Comparison of ENCODE assay signal across 13 mouse cellular contexts in the genomic region with DNA sequence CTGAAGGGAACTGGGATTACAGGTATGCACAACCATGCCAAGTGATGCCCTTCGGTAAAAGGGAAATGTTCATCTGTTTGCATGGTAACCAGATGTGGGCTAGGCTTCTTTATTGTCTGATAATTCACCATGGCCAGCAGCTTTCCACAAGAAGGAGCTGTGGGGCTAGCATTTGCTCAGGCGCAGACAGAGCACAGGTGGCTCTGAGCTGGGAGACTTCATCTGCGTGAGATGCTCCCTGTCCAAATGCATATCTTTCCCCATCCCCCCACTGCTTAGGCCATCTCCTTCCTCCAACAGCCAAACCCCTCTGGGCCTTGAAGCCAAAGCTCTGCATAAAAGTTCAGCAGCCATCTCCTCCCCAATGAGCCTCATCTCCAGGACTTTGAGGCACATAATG. TPM values are rescaled to one million over a fixed set of nuclear protein-coding genes. Genes with fewer than 3 reads are reported as not detected.
DNase-seq lines count a peak whose midpoint lies in the region; ATAC-seq and TF ChIP-seq lines count a peak whose summit lies in the region.
"Had no signal": no experiment of that assay in that cellular context is flagged by ENCODE, and none has a peak within 500 bp of the region (broad histone marks: within the 10 kb centered on the region; RNA-seq: fewer than 3 reads in every experiment).

No protein-coding gene starts in this region.

- H3K27me3 ChIP-seq in lung, embryonic 15.5 days = no peaks in the 10 kb centered on the region
- H3K27me3 ChIP-seq in hindbrain, postnatal 0 days (ENCODE audit: insufficient read depth, low read length) = no peaks in the 10 kb centered on the region
- H3K27me3 ChIP-seq in neural tube, embryonic 15.5 days (replicated peaks) = no peaks in the 10 kb centered on the region
- H3K27me3 ChIP-seq: Patski had no signal

- H3K4me2 ChIP-seq in lung, embryonic 15.5 days = 0 out of 2 replicates have a peak overlapping the region, but pooled peaks have one; percentile 10
- H3K4me2 ChIP-seq in hindbrain, postnatal 0 days (ENCODE audit: low read depth, low read length) = no peak overlapping the region; the same call in 1 of the 2 replicates
- no peak overlapping the region for H3K4me2 ChIP-seq in neural tube, embryonic 15.5 days

- H3K9me3 ChIP-seq in lung, embryonic 15.5 days = no peaks in the 10 kb centered on the region
- no peaks in the 10 kb centered on the region for H3K9me3 ChIP-seq in hindbrain, postnatal 0 days (ENCODE audit: low read length)
- H3K9me3 ChIP-seq in neural tube, embryonic 15.5 days (replicated peaks) = no peaks in the 10 kb centered on the region
- H3K9me3 ChIP-seq: heart, embryonic 10.5 days had no signal

- no peaks in the 10 kb centered on the region for H3K36me3 ChIP-seq in lung, embryonic 15.5 days
- H3K36me3 ChIP-seq in hindbrain, postnatal 0 days (ENCODE audit: insufficient read depth, low read length) = no peaks in the 10 kb centered on the region
- H3K36me3 ChIP-seq in neural tube, embryonic 15.5 days = no peaks in the 10 kb centered on the region

- peaks cover 83% of the 10 kb centered on the region for H3K4me1 ChIP-seq in lung, embryonic 15.5 days
- peaks cover 35% of the 10 kb centered on the region for H3K4me1 ChIP-seq in hindbrain, postnatal 0 days (ENCODE audit: insufficient read depth, low read length)
- peaks cover 51% of the 10 kb centered on the region for H3K4me1 ChIP-seq in neural tube, embryonic 15.5 days

- TF ChIP-seq CTCF in hindbrain, postnatal 0 days (IDR thresholded peaks at IDR 0.05; ENCODE audit: low read depth) = peak; percentile 52

- DNase-seq in embryo, embryonic 10 days (ENCODE audit: low spot score) = peak; percentile 58
- no peak for DNase-seq in embryo, embryonic 9.5 days (ENCODE audit: extremely low spot score)
- no peak for DNase-seq in lung, postnatal 4 days
- DNase-seq in hindbrain, postnatal 0 days (ENCODE audit: low spot score) = no peak
- no peak for DNase-seq in kidney, postnatal 14 days
- DNase-seq: B cell, adult 2 months; kidney, postnatal 10 days had no signal

- no peak for ATAC-seq in lung, embryonic 15.5 days (ENCODE audit: borderline replicate concordance, extremely low read depth, low FRiP score, low TSS enrichment)
- ATAC-seq in hindbrain, postnatal 0 days = no peak
- ATAC-seq in neural tube, embryonic 15.5 days (ENCODE audit: low FRiP score) = no peak
- ATAC-seq in inflammation-experienced regulatory T-cells, adult 6 months = no peak
- ATAC-seq: Patski had no signal

- H3K27ac ChIP-seq in lung, embryonic 15.5 days = peak overlapping the region; percentile 76
- H3K27ac ChIP-seq in hindbrain, postnatal 0 days = 0 out of 2 replicates have a peak overlapping the region, but pooled peaks have one; percentile 27
- H3K27ac ChIP-seq in neural tube, embryonic 15.5 days (replicated peaks) = peak overlapping the region; percentile 20; the same call in 1 of the 2 replicates

- WGBS in lung, embryonic 15.5 days = 29% methylated on average over 3 of the region's 3 CpGs
- 25% methylated on average over 3 of the region's 3 CpGs for WGBS in hindbrain, postnatal 0 days
- 32% methylated on average over 3 of the region's 3 CpGs for WGBS in neural tube, embryonic 15.5 days

- H3K4me3 ChIP-seq in lung, embryonic 15.5 days = no peak overlapping the region
- H3K4me3 ChIP-seq in hindbrain, postnatal 0 days (ENCODE audit: low read length) = no peak overlapping the region
- H3K4me3 ChIP-seq in neural tube, embryonic 15.5 days (replicated peaks) = no peak overlapping the region
- H3K4me3 ChIP-seq: heart, embryonic 10.5 days had no signal

- H3K9ac ChIP-seq in lung, embryonic 15.5 days = no peak overlapping the region
- H3K9ac ChIP-seq in hindbrain, postnatal 0 days (replicated peaks; ENCODE audit: low read length) = no peak overlapping the region
- no peak overlapping the region for H3K9ac ChIP-seq in neural tube, embryonic 15.5 days (replicated peaks)

RNA-seq across cellular contexts. Expression of a gene that starts 15.6 kb away (rescaled TPM):
- polyA plus RNA-seq in lung, embryonic 15.5 days (2015; fragmentation: Nextera tagmentation; extraction: Ambion mirVana) = 29.2 and 29.9 TPM in 2 replicates
- total RNA-seq in hindbrain, postnatal 0 days (2014; rRNA removed) = 43.9 and 45.5 TPM in 2 replicates
- polyA plus RNA-seq in hindbrain, postnatal 0 days (2015; fragmentation: Nextera tagmentation; extraction: Ambion mirVana) = 6.8 and 8.1 TPM in 2 replicates
- polyA plus RNA-seq in neural tube, embryonic 15.5 days (2015; fragmentation: Nextera tagmentation; extraction: Ambion mirVana) = 6.9 and 8.1 TPM in 2 replicates
- polyA plus RNA-seq in inflammation-experienced regulatory T-cells, adult 6 months (2017; shearing (Covaris generic)) = under 1 TPM; 0.20 to 0.42 (median 0.41) TPM
- total RNA-seq: megakaryocyte-erythroid progenitor cell, adult 5-6 weeks had no signal

Comparison
In these comparisons a context has a peak if more than half of its experiments do, and no peak if none do; other contexts are left out.
1. H3K27ac ChIP-seq: peak in every context shown above with its lines; median percentile 76 in lung, embryonic 15.5 days; 27 in hindbrain, postnatal 0 days; 20 in neural tube, embryonic 15.5 days.